Mouse (Mus musculus): Measurements from ENCODE around the gene Pon1.
A peak's percentile ranks its signal among the peaks of the same experiment; 100 is the strongest.

The Pon1 gene

GRCm38 (mm10) chr6:5189507-5189906, 4.2 kb downstream of the Pon1 start:
- H3K27me3 ChIP-seq (ENCODE audit: control insufficient read depth, insufficient read depth, low read length, poor library complexity, severe bottlenecking), result no peaks in the 10 kb centered on the region
- H3K36me3 ChIP-seq (ENCODE audit: control insufficient read depth, insufficient read depth, low read length, poor library complexity, severe bottlenecking), result no peaks in the 10 kb centered on the region
- DNase-seq (ENCODE audit: low read depth, low spot score), result no peak

- no peaks in the 10 kb centered on the region for H3K36me3 ChIP-seq (ENCODE audit: control insufficient read depth, insufficient read depth, low read length, poor library complexity, severe bottlenecking)
- DNase-seq (ENCODE audit: low read depth, low spot score), result no peak
These were observed 4.8 kb downstream of the Pon1 start for GRCm38 (mm10) chr6:5188938-5189337.

GRCm38 (mm10) chr6:5188036-5188435, 5.7 kb downstream of the Pon1 start:
- no peaks in the 10 kb centered on the region for H3K36me3 ChIP-seq (ENCODE audit: control insufficient read depth, insufficient read depth, low read length, poor library complexity, severe bottlenecking)
- H3K27me3 ChIP-seq (ENCODE audit: control insufficient read depth, insufficient read depth, low read length, poor library complexity, severe bottlenecking), result no peaks in the 10 kb centered on the region
- DNase-seq (ENCODE audit: low read depth, low spot score), result no peak

More at GRCm38 (mm10) chr6:5188938-5189337, 4.8 kb downstream of the Pon1 start:
- no peaks in the 10 kb centered on the region for H3K27me3 ChIP-seq (ENCODE audit: control insufficient read depth, insufficient read depth, low read length, poor library complexity, severe bottlenecking)

- Histone ChIP-seq H3K36me3 (ENCODE audit: control insufficient read depth, insufficient read depth, low read length, poor library complexity, severe bottlenecking) (no peaks in the 10 kb centered on the region), H3K27me3 (ENCODE audit: control insufficient read depth, insufficient read depth, low read length, poor library complexity, severe bottlenecking) (no peaks in the 10 kb centered on the region)
- no peak for DNase-seq (ENCODE audit: low read depth, low spot score)
These were observed 6.2 kb downstream of the Pon1 start for GRCm38 (mm10) chr6:5187586-5187985.

- Histone ChIP-seq H3K36me3 (ENCODE audit: control insufficient read depth, insufficient read depth, low read length, poor library complexity, severe bottlenecking) (no peaks in the 10 kb centered on the region), H3K27me3 (ENCODE audit: control insufficient read depth, insufficient read depth, low read length, poor library complexity, severe bottlenecking) (no peaks in the 10 kb centered on the region)
- DNase-seq (ENCODE audit: low read depth, low spot score), result no peak
These were observed 7.4 kb downstream of the Pon1 start for GRCm38 (mm10) chr6:5186229-5186950.

- no peak for DNase-seq (ENCODE audit: low read depth, low spot score)
- H3K27me3 ChIP-seq (ENCODE audit: control insufficient read depth, insufficient read depth, low read length, poor library complexity, severe bottlenecking), result no peaks in the 10 kb centered on the region
- H3K36me3 ChIP-seq (ENCODE audit: control insufficient read depth, insufficient read depth, low read length, poor library complexity, severe bottlenecking), result no peaks in the 10 kb centered on the region
These were observed 13.1 kb downstream of the Pon1 start for GRCm38 (mm10) chr6:5180645-5181044.

- DNase-seq (ENCODE audit: low read depth, low spot score), result no peak
- Histone ChIP-seq H3K27me3 (ENCODE audit: control insufficient read depth, insufficient read depth, low read length, poor library complexity, severe bottlenecking) (no peaks in the 10 kb centered on the region), H3K36me3 (ENCODE audit: control insufficient read depth, insufficient read depth, low read length, poor library complexity, severe bottlenecking) (no peaks in the 10 kb centered on the region)
These were observed 14.6 kb downstream of the Pon1 start for GRCm38 (mm10) chr6:5179189-5179588.

- DNase-seq (ENCODE audit: low read depth, low spot score), result no peak
- no peaks in the 10 kb centered on the region for H3K36me3 ChIP-seq (ENCODE audit: control insufficient read depth, insufficient read depth, low read length, poor library complexity, severe bottlenecking)
- no peaks in the 10 kb centered on the region for H3K27me3 ChIP-seq (ENCODE audit: control insufficient read depth, insufficient read depth, low read length, poor library complexity, severe bottlenecking)
These were observed 15.5 kb downstream of the Pon1 start for GRCm38 (mm10) chr6:5177967-5178891.

- Histone ChIP-seq H3K27me3 (ENCODE audit: control insufficient read depth, insufficient read depth, low read length, poor library complexity, severe bottlenecking) (no peaks in the 10 kb centered on the region), H3K36me3 (ENCODE audit: control insufficient read depth, insufficient read depth, low read length, poor library complexity, severe bottlenecking) (no peaks in the 10 kb centered on the region)
- no peak for DNase-seq (ENCODE audit: low read depth, low spot score)
These were observed 19.4 kb downstream of the Pon1 start for GRCm38 (mm10) chr6:5174179-5174812.

- H3K27me3 ChIP-seq (ENCODE audit: control insufficient read depth, insufficient read depth, low read length, poor library complexity, severe bottlenecking), result no peaks in the 10 kb centered on the region
- DNase-seq (ENCODE audit: low read depth, low spot score), result no peak
- no peaks in the 10 kb centered on the region for H3K36me3 ChIP-seq (ENCODE audit: control insufficient read depth, insufficient read depth, low read length, poor library complexity, severe bottlenecking)
These were observed 21.2 kb downstream of the Pon1 start for GRCm38 (mm10) chr6:5172571-5172970.

- H3K27me3 ChIP-seq (ENCODE audit: control insufficient read depth, insufficient read depth, low read length, poor library complexity, severe bottlenecking), result no peaks in the 10 kb centered on the region
- no peak for DNase-seq (ENCODE audit: low read depth, low spot score)
These were observed 22.3 kb downstream of the Pon1 start for GRCm38 (mm10) chr6:5171418-5171817.

GRCm38 (mm10) chr6:5168158-5168557, 25.6 kb downstream of the Pon1 start:
- H3K27me3 ChIP-seq (ENCODE audit: control insufficient read depth, insufficient read depth, low read length, poor library complexity, severe bottlenecking), result no peaks in the 10 kb centered on the region
- no peaks in the 10 kb centered on the region for H3K36me3 ChIP-seq (ENCODE audit: control insufficient read depth, insufficient read depth, low read length, poor library complexity, severe bottlenecking)
- no peak for DNase-seq (ENCODE audit: low read depth, low spot score)

More at GRCm38 (mm10) chr6:5171418-5171817, 22.3 kb downstream of the Pon1 start:
- no peaks in the 10 kb centered on the region for H3K36me3 ChIP-seq (ENCODE audit: control insufficient read depth, insufficient read depth, low read length, poor library complexity, severe bottlenecking)

- H3K36me3 ChIP-seq (ENCODE audit: control insufficient read depth, insufficient read depth, low read length, poor library complexity, severe bottlenecking), result no peaks in the 10 kb centered on the region
- DNase-seq (ENCODE audit: low read depth, low spot score), result peak; percentile 8
- H3K27me3 ChIP-seq (ENCODE audit: control insufficient read depth, insufficient read depth, low read length, poor library complexity, severe bottlenecking), result no peaks in the 10 kb centered on the region
These were observed 26.6 kb downstream of the Pon1 start for GRCm38 (mm10) chr6:5167051-5167677.

- no peaks in the 10 kb centered on the region for H3K36me3 ChIP-seq (ENCODE audit: control insufficient read depth, insufficient read depth, low read length, poor library complexity, severe bottlenecking)
- no peaks in the 10 kb centered on the region for H3K27me3 ChIP-seq (ENCODE audit: control insufficient read depth, insufficient read depth, low read length, poor library complexity, severe bottlenecking)
These were observed 28.9 kb downstream of the Pon1 start for GRCm38 (mm10) chr6:5164855-5165254.

More at GRCm38 (mm10) chr6:5164855-5165254, 28.9 kb downstream of the Pon1 start:
- no peak for DNase-seq (ENCODE audit: low read depth, low spot score)
